Mouse (Mus musculus) spleen, adult 2 months (tissue): ENCODE data around the gene Apoc4.

Source experiments
- CTCF ChIP-seq: fragments of 200-500 bp; IDR thresholded peaks from 2 replicates; pipeline ENCODE4 v1.5.1; 2011; ENCODE audit warnings: mild to moderate bottlenecking, inconsistent platforms; ENCODE audit not compliant: insufficient read depth, insufficient read length, insufficient replicate concordance; ENCODE audit errors: extremely low read depth
- POLR2A ChIP-seq: fragments of 200-500 bp; IDR thresholded peaks from 2 replicates; pipeline ENCODE4 v1.6.1; 2011; ENCODE audit warnings: low read depth, low read length, inconsistent platforms

DNA sequence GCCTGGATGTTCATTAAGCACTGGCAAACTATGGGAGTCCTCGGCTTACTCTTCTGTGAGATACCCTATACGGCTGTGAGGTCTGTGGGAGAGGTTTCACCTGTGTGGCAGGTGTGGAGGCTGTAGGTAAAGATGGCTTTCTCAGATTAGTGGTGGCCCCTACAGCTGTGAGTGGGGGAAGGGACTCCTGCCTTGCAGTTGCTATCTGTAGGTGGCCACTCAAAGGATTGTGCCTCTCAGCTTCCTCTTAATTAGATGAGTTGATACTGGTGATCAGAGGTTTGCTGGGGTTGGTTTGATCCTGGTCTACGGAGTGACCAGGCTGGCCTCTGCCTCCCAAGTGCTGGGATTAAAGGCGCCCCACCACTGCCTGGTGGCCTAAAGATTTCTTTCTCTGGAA lies 23.2 kb upstream of the Apoc4 start:
- TF ChIP-seq CTCF = no peak
- TF ChIP-seq POLR2A = no peak
